Mouse (Mus musculus) olfactory bulb, adult 2 months (tissue): ENCODE data around the gene Sufu.

ENCODE experiments used
- CTCF ChIP-seq: fragments of 200-500 bp; IDR thresholded peaks from 2 replicates; pipeline ENCODE4 v1.5.1; 2012; ENCODE audit warnings: low read depth, mild to moderate bottlenecking, low read length, moderate library complexity; ENCODE audit not compliant: insufficient read depth
- POLR2A ChIP-seq: fragments of 200-500 bp; IDR thresholded peaks from 2 replicates; pipeline ENCODE4 v1.6.1; 2012; ENCODE audit warnings: mild to moderate bottlenecking, low read depth, low read length, moderate library complexity; ENCODE audit not compliant: insufficient read depth

DNA sequence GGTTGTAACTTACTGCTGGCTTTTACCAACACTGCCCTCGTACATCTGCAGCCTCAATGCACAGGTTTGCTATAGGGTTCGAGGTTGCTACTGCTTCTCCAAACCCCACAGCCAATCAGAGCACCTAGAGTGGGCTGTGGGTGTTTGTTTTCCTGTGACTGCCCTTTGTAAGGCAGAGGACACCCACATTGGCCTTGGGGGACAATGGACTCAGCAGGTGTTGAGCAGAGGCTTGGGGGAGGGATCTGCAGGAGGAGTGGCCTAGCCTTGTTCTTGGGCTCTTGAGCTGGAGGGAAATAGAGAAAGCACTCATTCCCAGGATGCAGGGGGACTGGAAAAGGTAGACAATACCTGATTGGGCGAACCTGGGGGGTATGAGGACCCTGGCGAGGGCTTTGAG lies 38.3 kb upstream of the Sufu start:
- TF ChIP-seq CTCF: no peak
- no peak for TF ChIP-seq POLR2A
